Mouse (Mus musculus): ENCODE data around the gene Wdr86. TPM values are rescaled to one million over a fixed set of nuclear protein-coding genes. Genes with fewer than 3 reads are reported as not detected.

Gene Wdr86
- polyA plus RNA-seq, 1 experiment from 2014 or later: 2.7 TPM

DNA sequence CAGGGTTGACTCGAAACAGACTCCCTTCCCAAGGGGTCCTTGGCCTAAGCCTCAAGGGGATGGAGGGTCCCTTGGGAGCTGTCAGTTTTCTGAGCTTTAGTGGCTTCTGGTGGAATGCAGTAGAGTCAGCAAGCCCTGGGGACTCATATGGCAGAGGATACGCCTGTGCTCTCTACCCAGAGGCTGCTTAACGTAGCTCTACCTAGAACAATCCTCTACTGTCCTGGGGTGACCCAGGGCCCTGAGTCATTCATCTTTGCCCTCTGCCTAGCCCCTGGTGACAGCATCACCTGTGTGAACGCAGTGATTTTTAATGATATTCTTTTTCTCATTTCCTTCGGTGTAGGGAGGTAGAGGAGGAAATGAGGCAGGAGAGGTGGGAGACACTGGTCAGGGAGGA, 19.2 kb upstream of the Wdr86 start:
- WGBS: 62% methylated on average over 5 of the region's 5 CpGs
- Histone ChIP-seq H3K4me1 (replicated peaks; ENCODE audit: control insufficient read depth, insufficient read depth) (peaks cover 7% of the 10 kb centered on the region), H3K27me3 (ENCODE audit: control insufficient read depth, insufficient read depth, low read length) (no peaks in the 10 kb centered on the region), H3K27ac (replicated peaks) (0 out of 2 replicates have a peak overlapping the region, but pooled peaks have one; percentile 24), H3K9me3 (ENCODE audit: control insufficient read depth, low read length) (no peaks in the 10 kb centered on the region), H3K9ac (ENCODE audit: low read length) (no peak overlapping the region), H3K4me2 (replicated peaks; ENCODE audit: low read depth) (peak overlapping the region; percentile 78; the same call in 1 of the 2 replicates), H3K4me3 (ENCODE audit: low read depth, low read length) (no peak overlapping the region; the same call in 1 of the 2 replicates), H3K36me3 (ENCODE audit: control insufficient read depth, insufficient read depth, low read length) (no peaks in the 10 kb centered on the region)
- no peak for DNase-seq (ENCODE audit: low spot score)
- TF ChIP-seq EP300 (optimal IDR thresholded peaks at IDR 0.05) (no peak), CTCF (IDR thresholded peaks at IDR 0.05; ENCODE audit: low read depth) (no peak)
- no peak for ATAC-seq (ENCODE audit: low FRiP score, low TSS enrichment)

GRCm38 (mm10) chr5:24747533-24747932, 17.0 kb upstream of the Wdr86 start:
- no peak for ATAC-seq (ENCODE audit: low FRiP score, low TSS enrichment)
- Histone ChIP-seq H3K4me1 (replicated peaks; ENCODE audit: control insufficient read depth, insufficient read depth) (peaks cover 7% of the 10 kb centered on the region), H3K4me2 (replicated peaks; ENCODE audit: low read depth) (no peak overlapping the region), H3K36me3 (ENCODE audit: control insufficient read depth, insufficient read depth, low read length) (no peaks in the 10 kb centered on the region), H3K4me3 (ENCODE audit: low read depth, low read length) (no peak overlapping the region), H3K9me3 (ENCODE audit: control insufficient read depth, low read length) (no peaks in the 10 kb centered on the region), H3K9ac (ENCODE audit: low read length) (no peak overlapping the region), H3K27me3 (ENCODE audit: control insufficient read depth, insufficient read depth, low read length) (no peaks in the 10 kb centered on the region), H3K27ac (replicated peaks) (peak overlapping the region; percentile 40; the same call in 1 of the 2 replicates)
- 20% methylated on average over 6 of the region's 6 CpGs for WGBS
- no peak for DNase-seq (ENCODE audit: low spot score)
- TF ChIP-seq EP300 (optimal IDR thresholded peaks at IDR 0.05) (no peak), CTCF (IDR thresholded peaks at IDR 0.05; ENCODE audit: low read depth) (no peak)

DNA sequence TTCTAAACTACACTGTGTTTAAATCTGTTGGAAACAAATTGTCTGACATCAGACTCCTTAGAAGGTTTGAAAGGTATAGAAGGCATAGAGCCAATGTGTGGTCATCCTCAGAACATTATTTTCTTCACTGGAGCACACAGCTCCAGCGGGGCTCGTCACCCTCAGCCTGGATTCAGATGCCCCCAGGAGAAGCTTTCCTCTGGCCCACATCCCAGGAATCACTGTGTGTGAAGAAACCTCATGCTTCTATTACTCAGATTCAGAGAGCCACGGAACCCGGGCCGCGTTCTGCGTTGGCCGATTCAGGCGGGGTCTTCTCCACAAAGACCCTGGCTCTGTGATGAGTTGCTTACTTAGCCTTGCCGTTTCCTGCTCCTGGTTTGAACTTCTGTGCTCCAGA, 13.4 kb upstream of the Wdr86 start:
- Histone ChIP-seq H3K4me2 (replicated peaks; ENCODE audit: low read depth) (no peak overlapping the region), H3K27ac (replicated peaks) (no peak overlapping the region), H3K36me3 (ENCODE audit: control insufficient read depth, insufficient read depth, low read length) (no peaks in the 10 kb centered on the region), H3K9me3 (ENCODE audit: control insufficient read depth, low read length) (no peaks in the 10 kb centered on the region), H3K9ac (ENCODE audit: low read length) (no peak overlapping the region), H3K4me3 (ENCODE audit: low read depth, low read length) (no peak overlapping the region), H3K4me1 (replicated peaks; ENCODE audit: control insufficient read depth, insufficient read depth) (no peaks in the 10 kb centered on the region), H3K27me3 (ENCODE audit: control insufficient read depth, insufficient read depth, low read length) (no peaks in the 10 kb centered on the region)
- DNase-seq (ENCODE audit: low spot score): no peak
- no peak for TF ChIP-seq EP300 (optimal IDR thresholded peaks at IDR 0.05)
- TF ChIP-seq CTCF (IDR thresholded peaks at IDR 0.05; ENCODE audit: low read depth): no peak
- ATAC-seq (ENCODE audit: low FRiP score, low TSS enrichment): no peak
- WGBS: 88% methylated on average over 10 of the region's 10 CpGs

DNA sequence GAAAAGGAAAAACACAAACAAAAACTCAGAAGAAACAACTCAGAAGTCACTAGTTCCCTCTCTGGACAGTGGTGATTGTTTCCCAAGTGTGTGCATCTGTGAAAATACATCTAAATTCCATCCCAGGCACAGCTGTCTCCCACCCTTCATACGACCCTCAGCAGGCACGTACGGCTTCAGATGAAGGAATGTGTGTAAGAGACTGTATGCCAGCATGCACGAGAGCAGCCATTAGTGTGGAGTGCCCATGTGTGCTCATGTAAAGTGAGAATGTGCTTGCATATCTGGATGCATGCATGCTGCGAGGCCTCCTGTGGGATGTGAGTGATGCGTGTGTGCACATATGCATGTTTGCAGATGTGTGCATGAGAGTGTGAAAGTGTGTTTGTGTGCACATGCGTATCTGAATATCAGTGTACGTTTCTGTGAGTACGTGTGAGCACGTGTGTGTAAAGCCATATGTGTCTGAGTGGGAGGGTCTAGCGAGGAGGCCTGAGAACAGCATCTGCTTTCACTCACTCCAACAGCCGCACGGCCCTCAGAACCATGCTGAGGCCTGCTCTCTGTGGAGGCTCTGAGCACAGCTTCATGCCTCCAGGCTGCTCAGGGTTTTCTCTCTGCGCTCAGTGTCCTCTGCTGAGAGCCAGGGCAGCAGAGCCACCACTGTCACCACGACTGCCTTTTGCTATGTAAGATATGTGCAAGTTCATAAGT, 10.8 kb upstream of the Wdr86 start:
- TF ChIP-seq CTCF (IDR thresholded peaks at IDR 0.05; ENCODE audit: low read depth): no peak
- TF ChIP-seq EP300 (optimal IDR thresholded peaks at IDR 0.05): no peak
- no peaks in the 10 kb centered on the region for H3K36me3 ChIP-seq (ENCODE audit: control insufficient read depth, insufficient read depth, low read length)
- H3K9ac ChIP-seq (ENCODE audit: low read length): no peak overlapping the region
- 0 out of 2 replicates have a peak, but pooled peaks have one; percentile 47 for ATAC-seq (ENCODE audit: low FRiP score, low TSS enrichment)
- no peak overlapping the region for H3K4me2 ChIP-seq (replicated peaks; ENCODE audit: low read depth)
- H3K4me1 ChIP-seq (replicated peaks; ENCODE audit: control insufficient read depth, insufficient read depth): no peaks in the 10 kb centered on the region
- no peaks in the 10 kb centered on the region for H3K27me3 ChIP-seq (ENCODE audit: control insufficient read depth, insufficient read depth, low read length)
- H3K27ac ChIP-seq (replicated peaks): no peak overlapping the region
- DNase-seq (ENCODE audit: low spot score): no peak
- no peak overlapping the region for H3K4me3 ChIP-seq (ENCODE audit: low read depth, low read length)
- H3K9me3 ChIP-seq (ENCODE audit: control insufficient read depth, low read length): no peaks in the 10 kb centered on the region
- WGBS: 57% methylated on average over 15 of the region's 15 CpGs

DNA sequence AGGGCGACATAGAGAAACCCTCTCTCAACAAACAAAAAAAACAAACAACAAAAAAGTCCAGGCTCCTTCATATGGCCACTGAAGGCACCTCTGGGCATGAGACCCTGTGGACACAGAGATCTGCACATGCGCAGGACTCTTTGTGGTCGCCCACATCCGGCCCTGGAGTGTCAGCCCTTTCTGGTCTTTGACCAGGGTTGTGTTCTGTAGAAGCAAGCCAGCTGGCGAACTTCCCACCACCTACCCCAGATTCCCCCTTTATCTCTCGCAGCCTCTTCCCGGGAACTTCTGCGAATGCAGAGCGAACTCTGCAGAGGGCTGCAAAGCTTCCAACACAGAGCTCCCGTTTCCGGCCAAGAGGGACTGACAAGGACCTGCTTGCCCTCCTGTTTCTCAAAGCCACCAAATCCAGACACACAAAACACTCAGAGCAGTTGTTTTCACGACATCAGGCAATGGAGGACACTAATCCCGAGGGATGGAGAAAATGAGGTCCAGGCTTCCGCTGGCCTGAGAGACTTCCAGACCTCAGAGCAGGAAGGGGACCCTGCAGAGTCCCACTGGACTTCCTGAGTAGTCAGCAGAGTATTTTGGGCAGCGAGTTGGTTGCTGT, 8.7 kb upstream of the Wdr86 start:
- 34% methylated on average over 15 of the region's 15 CpGs for WGBS
- H3K27ac ChIP-seq (replicated peaks): peak overlapping the region; percentile 65; the same call in 1 of the 2 replicates
- no peak overlapping the region for H3K4me3 ChIP-seq (ENCODE audit: low read depth, low read length)
- no peaks in the 10 kb centered on the region for H3K27me3 ChIP-seq (ENCODE audit: control insufficient read depth, insufficient read depth, low read length)
- TF ChIP-seq EP300 (optimal IDR thresholded peaks at IDR 0.05): no peak
- no peak for TF ChIP-seq CTCF (IDR thresholded peaks at IDR 0.05; ENCODE audit: low read depth)
- no peak overlapping the region for H3K9ac ChIP-seq (ENCODE audit: low read length)
- H3K36me3 ChIP-seq (ENCODE audit: control insufficient read depth, insufficient read depth, low read length): no peaks in the 10 kb centered on the region
- H3K4me2 ChIP-seq (replicated peaks; ENCODE audit: low read depth): 0 out of 2 replicates have a peak overlapping the region, but pooled peaks have one; percentile 14
- H3K4me1 ChIP-seq (replicated peaks; ENCODE audit: control insufficient read depth, insufficient read depth): no peaks in the 10 kb centered on the region
- H3K9me3 ChIP-seq (ENCODE audit: control insufficient read depth, low read length): no peaks in the 10 kb centered on the region
- DNase-seq (ENCODE audit: low spot score): no peak
- ATAC-seq (ENCODE audit: low FRiP score, low TSS enrichment): peak; percentile 62

DNA sequence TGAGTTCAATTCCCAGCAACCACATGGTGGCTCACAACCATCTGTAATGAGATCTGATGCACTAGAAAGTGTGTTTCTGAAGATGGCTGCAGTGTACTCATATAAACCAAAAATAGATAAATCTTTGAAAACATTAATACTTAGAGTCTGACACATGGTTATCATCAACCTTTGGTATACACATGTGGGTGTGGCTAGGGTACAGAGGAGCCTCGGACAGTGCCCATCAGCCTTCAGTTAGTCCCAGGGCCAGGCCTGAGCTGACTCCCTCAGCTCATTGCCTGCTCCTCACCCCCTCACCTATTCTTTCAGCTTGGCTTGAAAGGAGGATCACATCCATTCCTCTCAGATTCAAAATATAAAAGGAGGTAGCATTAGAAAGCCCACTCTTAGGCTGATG, 8.0 kb upstream of the Wdr86 start:
- TF ChIP-seq CTCF (IDR thresholded peaks at IDR 0.05; ENCODE audit: low read depth) (no peak), EP300 (optimal IDR thresholded peaks at IDR 0.05) (no peak)
- WGBS: 61% methylated on average over 1 of the region's 1 CpGs
- H3K36me3 ChIP-seq (ENCODE audit: control insufficient read depth, insufficient read depth, low read length): no peaks in the 10 kb centered on the region
- H3K4me1 ChIP-seq (replicated peaks; ENCODE audit: control insufficient read depth, insufficient read depth): no peaks in the 10 kb centered on the region
- H3K27me3 ChIP-seq (ENCODE audit: control insufficient read depth, insufficient read depth, low read length): no peaks in the 10 kb centered on the region
- no peak overlapping the region for H3K4me2 ChIP-seq (replicated peaks; ENCODE audit: low read depth)
- H3K4me3 ChIP-seq (ENCODE audit: low read depth, low read length): no peak overlapping the region
- H3K9ac ChIP-seq (ENCODE audit: low read length): no peak overlapping the region
- H3K27ac ChIP-seq (replicated peaks): no peak overlapping the region; the same call in none of the 2 replicates
- ATAC-seq (ENCODE audit: low FRiP score, low TSS enrichment) (no peak), DNase-seq (ENCODE audit: low spot score) (no peak)
- H3K9me3 ChIP-seq (ENCODE audit: control insufficient read depth, low read length): no peaks in the 10 kb centered on the region

All from stomach, postnatal 0 days (tissue).